Mouse (Mus musculus): ENCODE measurements around the gene Kcnq4.

Kcnq4 gene

DNA sequence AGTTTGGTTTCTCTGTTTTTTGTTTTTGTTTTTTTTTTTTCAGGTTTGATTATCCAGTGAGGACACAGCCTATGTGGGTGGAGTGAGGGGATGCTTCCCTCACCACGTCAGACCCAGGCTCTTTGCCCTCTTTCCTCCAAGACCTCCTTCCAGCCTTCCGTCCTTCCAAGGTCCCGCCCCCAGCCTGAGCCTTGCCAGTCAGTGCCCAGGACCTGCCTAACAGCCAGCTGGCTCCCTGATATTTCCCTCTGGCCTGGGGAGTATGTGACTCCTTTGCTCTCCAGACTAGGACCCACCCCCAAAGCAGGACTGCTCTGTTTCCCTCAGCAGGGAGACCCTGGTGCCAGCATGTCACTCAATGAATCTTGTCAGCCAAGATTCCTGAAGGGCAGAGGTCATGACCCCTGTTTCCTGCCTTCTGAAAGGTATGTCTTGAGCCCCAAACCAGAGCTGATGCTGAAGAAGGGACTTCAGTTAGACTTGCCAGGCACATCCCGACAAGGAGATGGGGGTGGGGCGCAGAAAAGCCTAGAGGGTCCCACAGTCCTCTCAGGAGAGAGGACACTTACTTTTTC, 22.8 kb downstream of the Kcnq4 start:
- in situ Hi-C loops (cut with MboI, MseI): no loop called here

GRCm38 (mm10) chr4:120721574-120721973, 26.8 kb downstream of the Kcnq4 start:
- in situ Hi-C loops (cut with MboI, MseI): no loop called here

DNA sequence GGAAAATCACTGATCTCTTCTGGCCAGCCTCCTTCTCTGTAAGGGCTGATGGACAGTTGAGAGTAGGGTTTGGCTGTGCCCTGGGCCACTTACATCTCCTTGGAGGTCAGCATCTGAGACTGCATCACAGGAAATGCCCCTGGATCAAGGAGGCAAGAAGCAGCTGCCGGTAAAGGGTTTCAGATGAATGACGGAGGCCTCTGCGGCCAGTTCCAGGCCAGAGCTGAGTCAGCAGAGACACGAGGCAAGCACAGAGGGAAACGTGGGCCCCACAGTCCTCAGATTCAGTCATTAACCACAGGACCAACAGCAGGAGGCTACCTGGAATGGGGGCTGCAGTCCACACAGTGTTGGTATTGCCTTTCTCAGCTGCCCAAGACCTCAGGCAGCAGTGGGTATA, 29.3 kb downstream of the Kcnq4 start:
- in situ Hi-C loops (cut with MboI, MseI): no loop called here

DNA sequence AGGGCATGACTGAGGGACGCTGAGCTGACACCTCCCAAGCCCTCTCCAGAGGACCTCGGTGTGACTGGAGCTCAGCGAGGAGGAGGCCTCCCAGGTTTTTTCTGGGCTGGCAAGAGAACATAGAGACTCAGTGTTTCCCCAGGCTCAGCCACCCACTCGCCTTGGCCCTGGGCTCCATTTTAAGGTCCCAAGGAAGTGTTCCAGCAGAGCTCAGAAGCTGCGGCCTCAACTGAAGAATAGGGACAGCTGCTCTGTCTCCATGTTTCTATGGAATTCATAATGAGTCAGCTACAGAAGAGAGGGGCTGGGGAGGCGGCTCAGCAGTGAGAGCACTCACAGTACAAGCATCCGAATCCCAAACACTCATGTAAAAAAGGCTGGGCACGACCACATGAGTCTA, 30.8 kb downstream of the Kcnq4 start:
- in situ Hi-C loops (cut with MboI, MseI): no loop called here

DNA sequence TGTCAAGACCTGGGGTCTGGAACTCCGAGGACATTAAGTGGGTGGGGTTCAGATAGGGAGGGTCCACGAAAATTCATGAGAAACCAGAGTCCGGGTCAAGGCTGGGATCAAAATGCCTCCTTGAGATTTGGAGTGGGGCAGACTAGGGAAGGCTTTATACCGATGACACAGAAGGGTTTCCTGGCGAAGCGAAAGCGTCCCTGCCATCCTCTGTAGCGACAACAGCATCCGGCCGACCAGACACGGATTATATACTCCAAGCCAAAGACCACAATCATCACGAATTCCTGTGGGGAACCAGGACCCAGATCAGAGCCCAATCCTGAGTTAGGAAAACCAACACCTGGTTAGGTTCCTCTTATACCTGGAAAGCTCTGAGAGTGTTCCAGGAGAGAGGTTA, 31.6 kb downstream of the Kcnq4 start:
- in situ Hi-C loops (cut with MboI, MseI): no loop called here

- in situ Hi-C loops (cut with MboI, MseI): no loop called here
Observed at GRCm38 (mm10) chr4:120716141-120716571, 32.3 kb downstream of the Kcnq4 start.

DNA sequence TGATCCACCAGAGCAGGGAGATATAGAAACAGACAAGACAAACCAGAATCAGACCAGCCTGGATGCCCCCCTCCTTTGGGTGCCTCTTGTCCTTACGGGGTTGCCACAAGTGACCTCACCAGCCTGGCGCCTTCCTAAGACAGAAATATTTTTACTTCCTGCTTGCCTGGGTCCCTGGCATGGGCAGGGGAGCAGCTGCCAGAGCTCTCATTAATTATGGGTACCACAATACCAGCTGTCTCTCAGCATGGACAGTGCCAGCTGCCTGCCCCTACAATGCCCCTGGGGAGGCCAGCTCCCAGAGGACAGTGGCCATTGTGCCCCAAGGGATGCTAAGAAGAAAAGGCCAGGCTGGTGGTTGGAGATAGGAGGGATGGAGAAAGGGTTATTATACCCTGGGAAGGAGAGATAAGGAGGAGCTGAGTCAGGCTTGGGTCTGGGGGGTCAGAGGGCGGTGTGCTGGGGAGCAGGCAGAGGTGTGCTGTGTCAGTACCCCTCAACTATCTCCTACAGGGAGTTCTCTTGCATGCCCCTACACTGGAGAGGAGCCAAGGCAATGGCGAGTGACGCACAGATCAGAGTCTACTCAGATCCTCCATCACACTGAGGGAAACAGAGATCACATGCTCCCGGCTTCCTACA, 34.4 kb downstream of the Kcnq4 start:
- in situ Hi-C loops (cut with MboI, MseI): no loop called here

GRCm38 (mm10) chr4:120713021-120713420, 35.4 kb downstream of the Kcnq4 start:
- in situ Hi-C loops (cut with MboI, MseI): no loop called here

DNA sequence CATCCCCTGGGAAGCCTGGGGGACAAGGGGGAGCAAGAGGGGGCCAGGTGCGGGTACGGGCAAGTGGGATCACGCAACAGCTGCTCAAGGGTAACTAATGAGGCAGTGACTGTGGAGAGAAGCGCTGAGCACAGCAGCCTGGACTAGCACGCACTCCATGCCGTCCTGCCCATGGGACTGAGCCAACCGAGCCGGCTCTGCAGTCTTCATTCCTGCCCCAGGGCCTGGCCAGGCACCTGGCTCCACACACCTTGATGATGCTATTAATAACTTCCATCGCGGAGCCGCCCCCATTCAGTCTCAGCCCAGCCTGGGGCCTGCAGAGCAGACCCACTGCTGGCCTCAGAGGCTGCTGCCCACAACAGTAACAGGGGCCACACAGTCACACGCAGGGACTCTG, 36.2 kb downstream of the Kcnq4 start:
- in situ Hi-C loops (cut with MboI, MseI): no loop called here

DNA sequence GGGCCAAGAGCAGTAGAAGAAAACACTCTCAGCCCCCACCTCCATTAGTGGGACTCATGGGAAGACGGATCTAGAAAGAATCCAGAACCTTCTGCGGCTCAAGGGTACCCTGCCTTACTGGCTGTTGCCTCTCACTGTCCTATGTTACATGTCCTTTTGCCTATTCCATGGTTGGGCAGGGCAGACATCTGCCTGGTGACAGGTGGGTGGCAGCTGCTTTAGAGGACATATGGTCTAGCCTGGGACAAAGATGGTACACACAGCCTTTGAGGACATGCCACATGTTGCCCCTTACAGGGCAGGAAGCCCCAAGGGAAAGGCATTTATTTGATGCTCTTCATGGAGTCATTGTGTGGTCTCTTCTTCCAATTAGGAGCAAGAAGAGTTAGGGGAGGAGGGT, 45.9 kb downstream of the Kcnq4 start:
- in situ Hi-C loops (cut with MboI, MseI): no loop called here

GRCm38 (mm10) chr4:120702056-120702455, 46.4 kb downstream of the Kcnq4 start:
- in situ Hi-C loops (cut with MboI, MseI): no loop called here

- in situ Hi-C loops (cut with MboI, MseI): no loop called here
Observed at GRCm38 (mm10) chr4:120701180-120701579, 47.2 kb downstream of the Kcnq4 start.

DNA sequence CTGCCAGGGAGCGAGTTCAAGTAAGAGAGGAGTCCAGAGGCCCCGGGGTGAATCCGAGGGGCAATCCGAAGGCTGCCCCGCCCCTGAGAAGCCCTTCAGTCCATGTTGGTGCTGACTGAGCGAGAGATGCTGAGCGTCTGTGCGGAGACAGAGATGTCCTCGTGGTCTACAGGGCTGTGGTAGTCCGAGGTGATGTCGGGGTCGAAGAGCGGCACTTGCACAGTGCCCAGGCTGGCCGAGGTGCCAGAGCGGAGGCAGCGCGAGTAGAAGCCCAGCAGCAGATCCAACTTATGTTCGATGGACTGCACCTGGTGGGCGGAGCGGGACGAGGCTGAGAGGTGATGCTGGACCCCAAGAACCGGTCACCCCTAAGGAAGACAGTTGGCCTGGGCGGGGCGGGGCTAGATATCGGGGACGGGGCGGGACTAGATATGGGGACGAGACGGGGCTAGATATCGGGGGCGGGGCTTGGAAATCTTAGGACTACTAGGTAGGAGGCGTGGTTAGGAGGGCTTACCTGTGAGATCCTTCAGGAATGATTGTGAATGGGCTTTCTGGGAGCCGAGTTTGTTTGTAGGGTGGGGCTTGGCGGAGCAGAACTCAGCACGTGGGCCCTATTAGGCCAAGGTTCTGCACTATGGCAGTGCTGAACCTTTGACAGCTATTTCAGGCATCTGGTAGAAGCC, 50.5 kb downstream of the Kcnq4 start:
- in situ Hi-C loops (cut with MboI, MseI): no loop called here

- in situ Hi-C loops (cut with MboI, MseI): no loop called here
Observed at GRCm38 (mm10) chr4:120697353-120697752, 51.1 kb downstream of the Kcnq4 start.

GRCm38 (mm10) chr4:120692717-120693116, 55.7 kb downstream of the Kcnq4 start:
- in situ Hi-C loops (cut with MboI, MseI): no loop called here

DNA sequence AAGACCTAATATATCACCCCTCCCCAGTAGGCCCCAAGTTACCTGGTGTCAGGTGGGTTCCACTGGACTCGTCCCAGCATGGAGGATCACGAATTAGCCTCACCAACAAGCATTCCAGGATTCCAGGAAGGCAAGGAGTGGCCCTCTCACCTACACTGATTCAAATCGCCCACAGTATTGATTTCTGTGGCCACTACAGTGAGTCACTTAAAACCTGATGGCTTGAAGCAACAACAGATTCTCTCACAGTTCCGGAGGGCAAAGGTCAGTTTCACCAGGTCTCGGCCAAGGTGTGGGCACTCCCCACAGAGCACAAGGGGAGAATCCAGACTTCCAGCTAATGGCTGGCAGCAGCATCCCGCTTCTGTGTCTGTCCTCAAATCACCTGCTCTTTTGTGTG, 59.1 kb downstream of the Kcnq4 start:
- in situ Hi-C loops (cut with MboI, MseI): no loop called here

GRCm38 (mm10) chr4:120687282-120687681, 61.1 kb downstream of the Kcnq4 start:
- in situ Hi-C loops (cut with MboI, MseI): no loop called here

- in situ Hi-C loops (cut with MboI, MseI): loop anchor here (5.0 kb wide), 2 partner anchors 91 to 229 kb away; no protein-coding TSS in a partner anchor
Observed at GRCm38 (mm10) chr4:120683278-120683997, 65.0 kb downstream of the Kcnq4 start.

DNA sequence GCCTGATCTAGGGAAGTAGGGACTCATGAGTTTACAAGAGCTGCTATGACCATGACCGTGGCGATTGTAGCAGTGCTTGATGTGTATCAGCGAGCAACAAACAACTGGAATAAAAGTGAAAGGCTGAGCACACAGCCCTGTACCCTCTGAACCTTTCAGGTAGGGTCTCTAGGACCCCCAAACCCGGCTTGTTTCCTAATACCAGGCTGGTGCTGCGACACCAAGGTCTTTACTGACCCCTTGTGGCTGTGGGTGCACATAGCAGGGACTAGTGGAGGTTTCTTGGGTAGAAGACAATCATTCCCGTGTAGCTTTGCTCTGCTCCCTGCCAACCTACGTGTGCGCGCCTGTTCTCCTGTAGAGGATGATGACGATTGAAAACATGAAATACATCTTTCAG, 66.2 kb downstream of the Kcnq4 start:
- in situ Hi-C loops (cut with MboI, MseI): loop anchor here (5.0 kb wide), 2 partner anchors 90 to 230 kb away; no protein-coding TSS in a partner anchor

DNA sequence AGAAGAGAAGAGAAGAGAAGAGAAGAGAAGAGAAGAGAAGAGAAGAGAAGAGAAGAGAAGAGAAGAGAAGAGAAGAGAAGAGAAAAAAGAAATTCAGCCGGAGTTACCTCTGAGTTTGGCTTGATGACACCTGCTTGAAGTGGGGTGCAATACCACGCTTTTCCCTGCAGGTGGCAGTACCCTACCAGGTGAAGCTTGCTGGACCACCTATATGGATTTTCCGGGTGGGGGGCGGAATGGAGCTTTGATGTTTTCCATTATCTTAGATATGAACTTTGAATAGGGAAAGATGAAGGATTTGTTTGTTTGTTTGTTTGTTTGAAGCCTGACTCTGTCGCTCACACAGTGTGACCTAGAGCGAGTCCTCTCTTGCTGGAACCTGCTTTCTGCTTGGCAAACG, 67.5 kb downstream of the Kcnq4 start:
- in situ Hi-C loops (cut with MboI, MseI): loop anchor here (5.0 kb wide), 2 partner anchors 89 to 231 kb away; no protein-coding TSS in a partner anchor

DNA sequence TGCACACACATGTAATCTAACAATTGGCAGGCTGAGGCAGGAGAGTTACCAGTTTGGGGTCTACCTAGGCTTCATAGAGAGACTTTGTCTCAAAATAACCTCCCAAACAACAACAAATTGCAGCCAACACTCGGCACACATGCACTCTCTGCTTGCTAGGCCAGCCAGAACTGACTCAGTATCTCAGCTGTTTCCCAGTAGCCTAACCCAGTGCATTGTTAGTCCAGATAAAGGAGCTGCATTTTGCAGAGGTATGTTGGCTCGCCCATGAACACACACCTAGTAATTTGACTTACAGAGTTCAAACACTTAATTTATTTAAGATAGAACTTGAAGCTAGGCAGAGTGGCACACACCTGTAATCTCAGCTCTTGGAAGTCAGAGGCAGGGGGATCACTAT, 72.8 kb downstream of the Kcnq4 start:
- in situ Hi-C loops (cut with MboI, MseI): no loop called here

GRCm38 (mm10) chr4:120674775-120675451, 73.5 kb downstream of the Kcnq4 start:
- in situ Hi-C loops (cut with MboI, MseI): no loop called here
